Mouse (Mus musculus) monocyte, adult 59 days (primary cell): ENCODE data around the gene Oas1f. TPM values are rescaled to one million over a fixed set of nuclear protein-coding genes. Genes with fewer than 3 reads are reported as not detected.

Source experiments
- total RNA-seq, 2 experiments: library from RNA; stranded (reverse); gene quantifications; one replicate each; pipeline ENCODE4 v1.2.4; 2023

The Oas1f gene
- total RNA-seq: not detected

DNA sequence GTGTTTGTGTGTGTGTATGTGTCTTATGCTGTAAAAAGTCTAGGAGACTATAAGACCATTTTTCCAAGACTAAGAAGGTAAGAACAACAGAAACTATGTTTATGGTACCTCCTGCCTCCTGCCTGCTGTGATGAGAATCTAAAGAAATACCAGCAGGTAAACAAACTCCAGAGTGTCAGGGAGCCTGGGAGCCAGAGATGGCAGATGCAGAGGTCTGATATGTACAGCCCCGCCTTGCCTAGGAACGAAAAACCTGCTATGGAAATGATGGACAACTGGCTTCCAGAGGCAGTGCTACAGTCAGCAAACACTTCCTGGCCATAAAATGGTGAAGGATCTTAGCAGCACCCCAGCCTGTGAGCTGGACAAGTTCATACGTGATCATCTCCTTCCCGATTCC, at the start of gene Oas1f:
TSS of gene Oas1f (plus strand) at position 301 of the 400 bp plus-strand sequence.

DNA sequence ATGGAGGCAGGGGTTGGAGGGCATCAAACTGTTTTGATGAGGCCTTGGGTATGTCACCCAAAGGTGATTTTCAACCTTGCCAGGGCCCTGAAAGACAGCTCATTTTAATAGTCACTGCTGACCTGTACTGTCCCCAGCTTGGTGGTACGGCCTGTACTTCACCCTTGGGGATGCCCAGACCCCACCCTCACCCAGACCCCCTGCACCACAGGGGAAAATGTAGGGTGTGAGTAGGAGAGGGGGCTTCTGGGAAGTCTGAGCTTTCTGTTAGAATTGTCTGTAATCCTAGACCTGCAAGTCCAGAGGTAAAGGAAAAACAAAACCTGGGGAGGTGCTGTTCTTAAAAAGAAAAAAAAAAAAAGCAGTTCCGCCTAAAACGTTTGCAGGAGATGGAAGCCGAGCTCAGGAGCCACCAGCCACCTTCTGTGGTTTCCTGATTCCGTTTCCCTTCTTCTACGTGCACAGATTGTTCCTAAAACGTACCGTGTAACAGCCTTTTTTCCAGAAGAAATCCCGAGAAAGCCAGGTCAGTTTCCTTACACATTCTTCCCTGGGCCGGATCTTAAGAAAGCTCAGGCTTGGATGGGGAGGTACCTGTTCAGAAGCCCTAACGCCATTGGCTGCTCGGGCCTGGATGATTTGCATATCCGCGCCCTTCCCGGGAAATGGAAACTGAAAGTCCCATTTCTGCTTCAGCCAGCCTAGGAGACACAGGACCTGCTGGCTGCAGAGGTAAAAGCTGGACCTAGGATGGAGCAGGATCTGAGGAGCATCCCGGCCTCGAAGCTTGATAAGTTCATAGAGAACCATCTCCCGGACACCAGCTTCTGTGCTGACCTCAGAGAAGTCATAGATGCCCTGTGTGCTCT, 35.0 kb upstream of the Oas1f start, which contains the start of gene Oas1c:
TSS of gene Oas1c (minus strand) at position 564 of the 869 bp plus-strand sequence.

DNA sequence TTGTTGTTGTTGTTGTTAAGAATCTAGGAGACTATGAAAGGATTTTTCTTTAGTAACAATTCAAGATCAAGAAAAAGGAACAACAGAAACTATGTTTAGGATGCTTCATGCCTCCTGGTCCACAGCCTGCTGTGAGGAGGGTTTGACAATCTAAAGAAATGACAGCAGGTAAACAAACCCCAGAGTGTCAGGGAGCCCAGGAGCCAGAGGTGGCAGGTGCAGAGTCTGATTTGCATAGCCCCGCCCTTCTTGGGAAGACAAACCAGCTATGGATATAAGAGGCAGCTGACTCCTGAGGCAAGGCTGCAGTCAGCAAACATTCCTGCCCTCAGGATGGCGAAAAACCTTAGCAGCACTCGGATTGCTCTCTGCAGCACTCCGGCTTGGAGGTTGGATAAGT, 14.0 kb downstream of the Oas1f start, which contains the start of gene Oas1h:
TSS of gene Oas1h (plus strand) at position 301 of the 400 bp plus-strand sequence.

DNA sequence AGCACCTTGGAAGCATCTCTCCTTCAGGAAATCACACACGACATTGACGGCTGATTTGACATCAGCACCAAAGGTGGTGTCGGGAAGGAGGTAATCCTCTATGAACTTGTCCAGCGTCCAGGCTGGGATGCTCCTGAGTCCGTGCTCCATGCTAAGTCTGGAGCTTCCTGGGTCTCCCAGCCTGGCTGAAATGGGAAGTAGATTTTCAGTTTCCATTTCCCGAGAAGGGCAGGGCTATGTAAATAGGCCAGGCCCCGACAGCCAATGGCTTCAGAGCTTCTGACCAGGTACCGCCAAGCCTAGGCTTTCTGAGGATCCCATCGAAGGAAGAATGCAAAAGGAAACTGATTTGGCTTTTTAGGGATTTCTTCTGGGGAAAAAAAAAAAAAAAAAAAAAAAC, 40.2 kb downstream of the Oas1f start, which contains the start of gene Oas1g:
TSS of gene Oas1g (minus strand) at position 201 of the 400 bp plus-strand sequence.

DNA sequence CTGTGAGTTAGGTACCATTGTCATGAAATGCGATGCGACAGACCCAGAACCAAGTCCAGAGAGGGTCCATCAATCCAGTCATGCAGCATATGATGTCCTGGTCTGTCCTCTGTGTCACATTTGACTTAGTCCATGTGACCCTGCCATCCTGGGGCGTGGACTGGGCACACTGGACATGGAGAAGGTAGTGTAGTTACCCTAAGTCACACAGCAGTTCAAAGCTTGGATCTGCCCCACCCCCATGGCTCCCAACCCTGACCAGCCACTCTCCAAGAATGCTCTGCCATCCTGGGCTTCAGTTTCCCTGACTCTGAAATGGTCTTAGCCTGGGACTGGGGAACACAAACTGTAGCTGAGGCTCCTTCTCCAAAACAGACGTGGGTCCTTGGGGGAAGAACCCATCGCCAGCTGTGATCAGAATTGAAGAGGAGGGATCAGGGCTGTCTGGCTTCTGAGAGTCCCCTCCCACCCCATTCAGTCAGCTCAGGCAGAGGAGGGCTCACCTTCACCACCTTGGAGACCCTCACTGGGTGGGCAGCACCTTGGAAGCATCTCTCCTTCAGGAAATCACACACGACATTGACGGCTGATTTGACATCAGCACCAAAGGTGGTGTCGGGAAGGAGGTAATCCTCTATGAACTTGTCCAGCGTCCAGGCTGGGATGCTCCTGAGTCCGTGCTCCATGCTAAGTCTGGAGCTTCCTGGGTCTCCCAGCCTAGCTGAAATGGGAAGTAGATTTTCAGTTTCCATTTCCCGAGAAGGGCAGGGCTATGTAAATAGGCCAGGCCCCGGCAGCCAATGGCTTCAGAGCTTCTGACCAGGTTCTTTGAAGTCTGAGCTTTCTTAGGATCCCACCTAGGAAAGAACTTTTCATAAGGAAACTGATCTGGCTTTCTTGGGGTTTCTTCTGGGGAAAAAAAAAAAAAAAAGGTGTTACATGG, 59.9 kb downstream of the Oas1f start, which contains the start of gene Oas1a:
TSS of gene Oas1a (minus strand) at position 731 of the 943 bp plus-strand sequence.

Other genes with a start within 250 kb of the Oas1f start
- 1 to 10 TPM; 3.6 to 6.1 TPM for gene Rita1, start 234.8 kb upstream of the Oas1f start, total RNA-seq
- gene Ddx54, start 234.6 kb upstream of the Oas1f start, total RNA-seq: 100 to 1,000 TPM; 100 to 112 TPM
- not detected for gene Cfap73, start 213.1 kb upstream of the Oas1f start, total RNA-seq
- gene Rasal1, start 198.6 kb upstream of the Oas1f start, total RNA-seq: not detected
- 1 to 10 TPM; 1.5 to 3.1 TPM for gene Dtx1, start 135.4 kb upstream of the Oas1f start, total RNA-seq
- gene Oas2, start 97.5 kb upstream of the Oas1f start, total RNA-seq: 10 to 100 TPM; 12.5 to 18.8 TPM
- 10 to 100 TPM; 15.4 to 27.5 TPM for gene Oas3, start 69.7 kb upstream of the Oas1f start, total RNA-seq
- not detected for gene Oas1e, start 51.8 kb upstream of the Oas1f start, total RNA-seq
- 1 to 10 TPM; 1.1 to 2.1 TPM for gene Oas1c, start 34.9 kb upstream of the Oas1f start, total RNA-seq
- gene Oas1h, start 14.1 kb downstream of the Oas1f start, total RNA-seq: not detected
- gene Oas1g, start 40.2 kb downstream of the Oas1f start, total RNA-seq: 1 to 10 TPM; 5.1 to 5.3 TPM
- gene Oas1a, start 60.2 kb downstream of the Oas1f start, total RNA-seq: 10 to 100 TPM; 25.3 to 36.7 TPM
- gene Oas1d, start 67.2 kb downstream of the Oas1f start, total RNA-seq: not detected
- not detected for gene Rph3a, start 162.7 kb downstream of the Oas1f start, total RNA-seq